Mouse (Mus musculus) ES-Bruce4 (cell line): ENCODE data around the gene Map2k1. TPM values are rescaled to one million over a fixed set of nuclear protein-coding genes. Genes with fewer than 3 reads are reported as not detected.
"Not testable (repeated sequence)": the region's sequence is repeated elsewhere in the genome, so short reads cannot be mapped to it uniquely, and the experiment has no call there.

Experiments used
- H3K27ac ChIP-seq: 2 replicates; pipeline ENCODE4 v1.5.1; 2012; ENCODE audit warnings: low read length, inconsistent platforms; ENCODE audit not compliant: insufficient read depth
- H3K27me3 ChIP-seq: 2 replicates; pipeline ENCODE4 v1.6.1; 2012; ENCODE audit warnings: mild to moderate bottlenecking, low read length, inconsistent platforms; ENCODE audit not compliant: control insufficient read depth, poor library complexity, insufficient read depth, severe bottlenecking
- H3K36me3 ChIP-seq: 2 replicates; pipeline ENCODE4 v1.6.1; 2012; ENCODE audit warnings: inconsistent platforms, mild to moderate bottlenecking, low read length, moderate library complexity; ENCODE audit not compliant: control insufficient read depth, poor library complexity, insufficient read depth, severe bottlenecking
- H3K4me1 ChIP-seq: one replicate; pipeline ENCODE4 v1.8.1; 2011; ENCODE audit warnings: low read length; ENCODE audit not compliant: control insufficient read depth, insufficient read depth
- H3K4me3 ChIP-seq: 2 replicates; pipeline ENCODE4 v1.5.1; 2011; ENCODE audit warnings: low read depth, mild to moderate bottlenecking, low read length
- H3K9ac ChIP-seq: 2 replicates; pipeline ENCODE4 v1.6.1; 2012; ENCODE audit warnings: low read depth, mild to moderate bottlenecking, inconsistent platforms; ENCODE audit not compliant: poor library complexity, severe bottlenecking
- H3K9me3 ChIP-seq: replicated peaks from 2 replicates; pipeline ENCODE4 v1.6.1; 2012; ENCODE audit warnings: mild to moderate bottlenecking, low read length, inconsistent platforms; ENCODE audit not compliant: control insufficient read depth, poor library complexity, insufficient read depth, severe bottlenecking
- CTCF ChIP-seq: IDR thresholded peaks from one replicate; pipeline ENCODE4 v1.8.1; 2011; ENCODE audit warnings: low read depth, low read length
- EP300 ChIP-seq: IDR thresholded peaks from 2 replicates; pipeline ENCODE4 v1.6.1; 2011; ENCODE audit warnings: low read depth, low read length; ENCODE audit not compliant: insufficient read depth
- POLR2A ChIP-seq: IDR thresholded peaks from one replicate; pipeline ENCODE4 v1.8.1; 2011; ENCODE audit warnings: low read length; ENCODE audit not compliant: insufficient read depth
- polyA plus RNA-seq: library from polyadenylated mRNA; stranded (reverse); fragments of >200 nt; gene quantifications from 2 replicates; pipeline ENCODE4 v1.2.4, GENCODE M21; 2011; ENCODE audit warnings: low read depth; ENCODE audit not compliant: missing spikeins, insufficient read depth, insufficient read length

Map2k1 gene
- polyA plus RNA-seq: 80.1 and 85.7 TPM in 2 replicates

- H3K9me3 ChIP-seq: no peaks in the 10 kb centered on the region
- H3K4me1 ChIP-seq: no peaks in the 10 kb centered on the region
- H3K9ac ChIP-seq: peak within 1 kb of the TSS; percentile 81
- H3K36me3 ChIP-seq: peaks cover 5% of the 10 kb centered on the region; the same call in 1 of the 2 replicates
- H3K27ac ChIP-seq: peak within 1 kb of the TSS; percentile 57
- TF ChIP-seq POLR2A (peak; percentile 90), CTCF (peak; percentile 69), EP300 (no peak)
- H3K27me3 ChIP-seq: no peaks in the 10 kb centered on the region
- H3K4me3 ChIP-seq: peak within 1 kb of the TSS; percentile 93
Measured at GRCm38 (mm10) chr9:64253021-64253904, at the start of gene Map2k1. TSS of gene Map2k1 (minus strand) at chr9:64253631.

- peaks cover 72% of the 10 kb centered on the region for H3K36me3 ChIP-seq
- H3K4me3 ChIP-seq, H3K4me1 ChIP-seq, H3K9ac ChIP-seq, H3K27me3 ChIP-seq, H3K27ac ChIP-seq: not testable (repeated sequence)
- peaks cover 65% of the 10 kb centered on the region for H3K9me3 ChIP-seq
Measured at GRCm38 (mm10) chr9:64303086-64303485, 49.7 kb upstream of the Map2k1 start.

GRCm38 (mm10) chr9:64282404-64282987, 29.1 kb upstream of the Map2k1 start:
- H3K36me3 ChIP-seq: peaks cover 17% of the 10 kb centered on the region
- peak overlapping the region; percentile 88 for H3K9ac ChIP-seq
- no peaks in the 10 kb centered on the region for H3K27me3 ChIP-seq
- H3K27ac ChIP-seq: peak overlapping the region; percentile 35
- H3K4me1 ChIP-seq: no peaks in the 10 kb centered on the region
- no peak for TF ChIP-seq CTCF
- peak overlapping the region; percentile 97 for H3K4me3 ChIP-seq
- H3K9me3 ChIP-seq: no peaks in the 10 kb centered on the region

- Histone ChIP-seq H3K9me3 (no peaks in the 10 kb centered on the region), H3K4me3 (peak overlapping the region; percentile 97), H3K27ac (peak overlapping the region; percentile 6; the same call in 1 of the 2 replicates), H3K36me3 (peaks cover 12% of the 10 kb centered on the region), H3K4me1 (no peaks in the 10 kb centered on the region), H3K9ac (peak overlapping the region; percentile 88), H3K27me3 (no peaks in the 10 kb centered on the region)
- no peak for TF ChIP-seq EP300
- no peak for TF ChIP-seq POLR2A
- TF ChIP-seq CTCF: no peak
Measured at GRCm38 (mm10) chr9:64281781-64282178, 28.3 kb upstream of the Map2k1 start.

GRCm38 (mm10) chr9:64281105-64281780, 27.8 kb upstream of the Map2k1 start, which contains the start of gene Tipin:
TSS of gene Tipin (plus strand) at chr9:64281581.
- peak within 1 kb of the TSS; percentile 35 for H3K27ac ChIP-seq
- TF ChIP-seq POLR2A (peak; percentile 93), EP300 (no peak), CTCF (no peak)
- no peaks in the 10 kb centered on the region for H3K9me3 ChIP-seq
- H3K36me3 ChIP-seq: peaks cover 10% of the 10 kb centered on the region
- no peaks in the 10 kb centered on the region for H3K27me3 ChIP-seq
- H3K9ac ChIP-seq: peak within 1 kb of the TSS; percentile 88
- H3K4me1 ChIP-seq: no peaks in the 10 kb centered on the region
- H3K4me3 ChIP-seq: peak within 1 kb of the TSS; percentile 97
